Mouse (Mus musculus): ENCODE measurements around the gene Prr19. TPM values are rescaled to one million over a fixed set of nuclear protein-coding genes. Genes with fewer than 3 reads are reported as not detected.

The Prr19 gene
- polyA plus RNA-seq, 1 experiment: not detected

GRCm38 (mm10) chr7:25269029-25269428, 32.2 kb upstream of the Prr19 start:
- no peak for TF ChIP-seq CTCF (IDR thresholded peaks at IDR 0.05; ENCODE audit: borderline replicate concordance, insufficient read depth, low read length)
- TF ChIP-seq POLR2A (IDR thresholded peaks at IDR 0.05; ENCODE audit: low read depth, low read length): no peak
- Histone ChIP-seq H3K4me3 (ENCODE audit: insufficient read depth, low read length) (peak overlapping the region; percentile 83), H3K27ac (ENCODE audit: insufficient read depth, low read length) (peak overlapping the region; percentile 45), H3K4me1 (ENCODE audit: control insufficient read depth, insufficient read depth, low read length) (peaks cover 4% of the 10 kb centered on the region; the same call in 1 of the 2 replicates)

GRCm38 (mm10) chr7:25269545-25270271, 31.5 kb upstream of the Prr19 start:
- 0 out of 2 replicates have a peak, but pooled peaks have one; percentile 11 for TF ChIP-seq POLR2A (IDR thresholded peaks at IDR 0.05; ENCODE audit: low read depth, low read length)
- TF ChIP-seq CTCF (IDR thresholded peaks at IDR 0.05; ENCODE audit: borderline replicate concordance, insufficient read depth, low read length): no peak
- Histone ChIP-seq H3K27ac (ENCODE audit: insufficient read depth, low read length) (peak overlapping the region; percentile 45; the same call in 1 of the 2 replicates), H3K4me3 (ENCODE audit: insufficient read depth, low read length) (peak overlapping the region; percentile 83)

DNA sequence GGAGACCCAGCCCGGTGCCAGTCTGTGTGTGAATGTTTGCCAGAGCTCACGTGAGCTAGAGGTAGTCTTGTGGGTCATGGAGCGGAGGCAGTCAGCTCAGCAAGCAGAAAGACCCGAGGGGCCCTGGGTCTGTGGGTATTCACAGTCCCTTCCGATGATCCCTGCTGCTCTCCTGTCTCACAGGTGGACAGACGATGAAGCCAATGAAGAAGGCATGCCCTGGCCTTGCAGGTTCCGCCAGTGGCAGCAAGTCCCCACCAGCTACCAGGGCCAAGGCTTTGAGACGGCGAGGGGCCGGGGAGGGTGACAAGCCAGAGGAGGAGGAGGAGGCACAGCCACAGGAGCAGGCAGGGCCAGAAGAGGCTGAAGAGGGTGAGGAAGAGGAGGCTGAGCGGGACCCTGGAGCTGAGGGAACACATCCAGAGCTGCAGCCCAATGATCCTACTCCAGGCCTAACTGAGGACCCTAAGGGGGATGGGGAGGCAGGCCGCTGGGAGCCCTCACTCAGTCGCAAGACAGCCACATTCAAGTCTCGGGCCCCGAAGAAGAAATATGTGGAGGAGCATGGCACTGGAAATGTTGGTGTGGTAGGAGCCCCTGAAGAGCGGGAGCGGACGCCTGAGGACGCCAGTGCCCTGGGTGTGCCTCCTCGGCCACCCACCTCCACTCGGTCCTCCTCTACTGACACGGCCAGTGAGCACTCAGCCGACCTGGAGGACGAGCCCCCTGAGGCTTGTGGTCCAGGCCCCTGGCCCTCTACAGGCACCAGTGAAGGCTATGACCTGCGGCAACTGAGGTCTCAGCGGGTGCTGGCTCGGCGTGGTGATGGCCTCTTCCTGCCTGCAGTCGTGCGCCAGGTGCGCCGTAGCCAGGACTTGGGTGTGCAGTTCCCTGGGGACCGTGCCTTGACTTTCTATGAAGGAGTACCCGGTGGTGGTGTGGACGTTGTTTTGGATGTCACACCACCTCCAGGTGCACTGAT, 30.3 kb upstream of the Prr19 start:
- peaks cover 12% of the 10 kb centered on the region for H3K4me1 ChIP-seq (ENCODE audit: control insufficient read depth, insufficient read depth, low read length)
- no peak overlapping the region for H3K4me3 ChIP-seq (ENCODE audit: insufficient read depth, low read length)
- H3K27ac ChIP-seq (ENCODE audit: insufficient read depth, low read length): no peak overlapping the region
- no peak for TF ChIP-seq CTCF (IDR thresholded peaks at IDR 0.05; ENCODE audit: borderline replicate concordance, insufficient read depth, low read length)
- no peak for TF ChIP-seq POLR2A (IDR thresholded peaks at IDR 0.05; ENCODE audit: low read depth, low read length)

More at GRCm38 (mm10) chr7:25269545-25270271, 31.5 kb upstream of the Prr19 start:
- peaks cover 7% of the 10 kb centered on the region for H3K4me1 ChIP-seq (ENCODE audit: control insufficient read depth, insufficient read depth, low read length)

DNA sequence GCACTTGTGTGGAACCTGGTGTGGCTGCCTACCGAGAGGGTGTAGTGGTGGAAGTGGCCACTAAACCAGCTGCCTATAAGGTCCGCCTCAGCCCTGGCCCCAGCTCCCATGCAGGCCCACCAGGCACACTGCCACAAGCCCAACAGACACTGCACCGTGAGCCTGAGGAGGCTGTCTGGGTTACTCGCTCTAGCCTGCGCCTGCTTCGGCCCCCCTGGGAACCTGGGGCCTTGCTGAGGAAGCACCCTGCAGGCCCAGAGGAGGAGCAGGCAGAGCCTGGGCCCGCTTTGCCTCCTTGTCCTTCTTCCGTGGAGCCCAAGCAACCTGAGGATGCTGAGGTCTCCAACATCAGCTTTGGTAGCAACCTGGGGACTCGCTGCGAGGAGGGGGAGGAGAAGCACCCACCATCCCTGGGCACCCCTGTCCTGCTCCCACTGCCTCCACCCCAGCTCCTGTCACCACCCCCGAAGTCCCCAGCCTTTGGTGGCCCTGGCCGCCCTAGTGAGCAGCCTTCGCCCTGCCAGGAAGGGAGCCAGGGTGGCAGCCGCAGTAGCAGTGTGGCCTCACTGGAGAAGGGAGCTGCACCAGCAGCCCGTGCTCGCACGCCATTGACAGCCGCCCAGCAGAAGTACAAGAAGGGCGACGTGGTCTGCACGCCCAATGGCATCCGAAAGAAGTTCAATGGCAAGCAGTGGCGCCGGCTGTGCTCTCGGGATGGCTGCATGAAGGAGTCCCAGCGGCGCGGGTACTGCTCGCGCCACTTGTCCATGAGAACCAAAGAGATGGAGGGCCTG, 29.4 kb upstream of the Prr19 start:
- Histone ChIP-seq H3K4me1 (ENCODE audit: control insufficient read depth, insufficient read depth, low read length) (peaks cover 15% of the 10 kb centered on the region), H3K4me3 (ENCODE audit: insufficient read depth, low read length) (no peak overlapping the region), H3K27ac (ENCODE audit: insufficient read depth, low read length) (no peak overlapping the region)
- TF ChIP-seq POLR2A (IDR thresholded peaks at IDR 0.05; ENCODE audit: low read depth, low read length) (no peak), CTCF (IDR thresholded peaks at IDR 0.05; ENCODE audit: borderline replicate concordance, insufficient read depth, low read length) (no peak)

GRCm38 (mm10) chr7:25272445-25273258, 28.6 kb upstream of the Prr19 start:
- Histone ChIP-seq H3K27ac (ENCODE audit: insufficient read depth, low read length) (no peak overlapping the region), H3K4me1 (ENCODE audit: control insufficient read depth, insufficient read depth, low read length) (peaks cover 17% of the 10 kb centered on the region), H3K4me3 (ENCODE audit: insufficient read depth, low read length) (no peak overlapping the region)
- no peak for TF ChIP-seq POLR2A (IDR thresholded peaks at IDR 0.05; ENCODE audit: low read depth, low read length)
- no peak for TF ChIP-seq CTCF (IDR thresholded peaks at IDR 0.05; ENCODE audit: borderline replicate concordance, insufficient read depth, low read length)

DNA sequence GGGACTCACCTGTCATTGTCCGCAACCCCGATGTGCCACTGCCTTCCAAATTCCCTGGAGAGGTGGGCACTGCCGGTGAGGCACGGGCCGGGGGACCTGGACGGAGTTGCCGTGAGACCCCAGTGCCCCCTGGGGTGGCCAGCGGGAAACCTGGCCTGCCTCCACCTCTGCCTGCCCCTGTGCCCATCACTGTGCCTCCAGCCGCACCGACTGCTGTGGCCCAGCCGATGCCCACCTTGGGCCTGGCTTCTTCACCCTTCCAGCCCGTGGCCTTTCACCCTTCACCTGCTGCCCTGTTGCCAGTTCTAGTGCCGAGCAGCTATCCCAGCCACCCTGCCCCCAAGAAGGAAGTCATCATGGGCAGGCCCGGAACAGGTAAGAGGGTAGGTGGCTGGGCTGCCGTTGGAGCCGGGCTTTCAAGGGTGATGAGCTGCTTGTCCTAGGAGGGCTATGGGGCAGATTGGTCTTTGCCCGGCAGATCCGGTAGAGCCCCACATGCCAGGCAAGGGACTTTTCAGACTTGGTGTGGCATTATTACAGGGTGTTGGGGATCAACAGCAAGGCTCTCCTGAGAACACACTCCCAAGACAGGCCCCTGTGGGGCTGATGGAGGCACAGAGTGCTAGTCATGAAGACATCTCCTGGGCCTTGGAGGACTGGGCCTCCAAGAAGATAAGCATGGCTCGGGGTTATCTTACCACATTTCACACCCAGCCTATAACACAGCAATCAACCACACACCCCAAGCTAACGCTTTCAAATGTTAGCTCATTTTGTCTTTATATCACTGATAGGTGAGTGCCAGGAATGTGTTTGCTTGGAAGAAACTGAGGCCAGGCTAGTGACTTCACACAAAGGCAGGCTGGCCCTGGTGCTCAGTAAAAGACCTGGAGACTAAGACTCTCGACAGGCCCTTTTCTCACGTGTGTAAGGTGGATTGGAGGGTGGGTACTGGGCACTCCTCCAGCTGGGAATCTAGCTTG, 27.7 kb upstream of the Prr19 start:
- TF ChIP-seq CTCF (IDR thresholded peaks at IDR 0.05; ENCODE audit: borderline replicate concordance, insufficient read depth, low read length): no peak
- no peak for TF ChIP-seq POLR2A (IDR thresholded peaks at IDR 0.05; ENCODE audit: low read depth, low read length)
- peaks cover 17% of the 10 kb centered on the region for H3K4me1 ChIP-seq (ENCODE audit: control insufficient read depth, insufficient read depth, low read length)

DNA sequence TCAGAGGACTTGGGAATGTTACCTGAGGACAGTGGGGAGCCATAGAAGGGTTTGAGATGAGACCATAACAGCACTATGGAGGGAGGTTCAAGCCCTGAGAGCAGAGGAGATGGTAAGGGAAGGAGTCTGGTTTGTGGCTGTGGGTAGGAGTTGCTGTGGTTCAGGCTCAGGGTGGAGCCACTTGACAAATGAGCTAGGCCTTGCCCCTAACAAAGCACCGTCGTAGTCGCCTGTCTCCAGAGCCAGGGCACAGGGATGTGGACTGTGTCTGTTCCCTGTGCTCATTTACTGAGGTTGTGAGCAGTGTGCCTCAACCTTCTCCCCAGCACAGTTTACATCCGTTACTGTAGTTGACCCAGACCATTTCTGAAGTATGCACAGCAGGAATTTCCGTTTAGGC, 26.6 kb upstream of the Prr19 start:
- no peak overlapping the region for H3K27ac ChIP-seq (ENCODE audit: insufficient read depth, low read length)
- H3K4me1 ChIP-seq (ENCODE audit: control insufficient read depth, insufficient read depth, low read length): peaks cover 17% of the 10 kb centered on the region
- no peak overlapping the region for H3K4me3 ChIP-seq (ENCODE audit: insufficient read depth, low read length)
- TF ChIP-seq POLR2A (IDR thresholded peaks at IDR 0.05; ENCODE audit: low read depth, low read length) (no peak), CTCF (IDR thresholded peaks at IDR 0.05; ENCODE audit: borderline replicate concordance, insufficient read depth, low read length) (no peak)

More for the DNA sequence above, 27.7 kb upstream of the Prr19 start:
- no peak overlapping the region for H3K4me3 ChIP-seq (ENCODE audit: insufficient read depth, low read length)
- no peak overlapping the region for H3K27ac ChIP-seq (ENCODE audit: insufficient read depth, low read length)

DNA sequence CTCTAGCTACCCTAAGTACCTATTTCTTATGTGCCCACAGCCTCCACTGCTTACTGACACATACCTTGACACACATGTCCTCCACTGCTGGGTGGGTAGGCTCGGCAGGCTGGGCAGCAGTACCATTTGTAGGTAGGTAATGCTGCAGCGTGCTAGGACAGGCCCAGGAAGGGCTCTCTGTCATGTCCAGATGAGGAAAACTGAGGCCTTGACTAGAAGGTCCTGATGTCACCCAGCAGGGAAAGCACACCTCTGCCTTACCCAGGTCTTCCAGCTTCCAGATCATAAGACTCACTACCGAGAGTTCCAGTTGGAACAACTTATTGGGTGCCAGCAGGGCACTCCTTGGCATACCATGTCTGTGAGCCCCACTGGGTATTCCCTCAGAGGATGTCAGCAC, 26.2 kb upstream of the Prr19 start:
- no peak for TF ChIP-seq POLR2A (IDR thresholded peaks at IDR 0.05; ENCODE audit: low read depth, low read length)
- no peak for TF ChIP-seq CTCF (IDR thresholded peaks at IDR 0.05; ENCODE audit: borderline replicate concordance, insufficient read depth, low read length)
- no peak overlapping the region for H3K27ac ChIP-seq (ENCODE audit: insufficient read depth, low read length)
- H3K4me3 ChIP-seq (ENCODE audit: insufficient read depth, low read length): no peak overlapping the region
- peaks cover 14% of the 10 kb centered on the region for H3K4me1 ChIP-seq (ENCODE audit: control insufficient read depth, insufficient read depth, low read length)
